Mouse (Mus musculus) C2C12 (cell line): ENCODE measurements at regions not wholly inside any gene's neighbourhood (a gene's known extent, or its start where the extent isn't known, plus 50 kb on each side); places are given as distances from the start of the nearest gene placed in this dataset.

Experiments used
- CTCF ChIP-seq: IDR thresholded peaks from one replicate; pipeline ENCODE4 v1.5.1; 2011; ENCODE audit not compliant: control insufficient read depth, insufficient read depth, insufficient read length
- FOSL1 ChIP-seq: IDR thresholded peaks from one replicate; pipeline ENCODE4 v1.8.0; 2011; ENCODE audit warnings: mild to moderate bottlenecking, low read length; ENCODE audit not compliant: poor library complexity, insufficient read depth, severe bottlenecking
- MAX ChIP-seq: IDR thresholded peaks from one replicate; pipeline ENCODE4 v1.6.1; 2011; ENCODE audit warnings: mild to moderate bottlenecking, control low read depth
- MYOD1 ChIP-seq: IDR thresholded peaks from one replicate; pipeline ENCODE4 v1.6.1; 2011; ENCODE audit warnings: low read depth; ENCODE audit not compliant: control insufficient read depth, insufficient read length
- MYOG ChIP-seq: IDR thresholded peaks from one replicate; pipeline ENCODE4 v1.6.1; 2011; ENCODE audit not compliant: control insufficient read depth, insufficient read length; ENCODE audit errors: extremely low read depth
- USF1 ChIP-seq: IDR thresholded peaks from one replicate; pipeline ENCODE4 v1.6.1; 2011; ENCODE audit warnings: low read depth, mild to moderate bottlenecking, control low read depth, moderate library complexity

- no peak for TF ChIP-seq CTCF
- no peak for TF ChIP-seq MYOG
- TF ChIP-seq USF1, result no peak
- TF ChIP-seq MAX, result no peak
- TF ChIP-seq FOSL1, result no peak
- TF ChIP-seq MYOD1, result no peak
These were observed 66.4 kb upstream of the Mafb start for GRCm38 (mm10) chr2:160433252-160433651.
